Mouse (Mus musculus) CD4-positive, CD25-positive, alpha-beta regulatory T cell, adult 4 months (primary cell): ENCODE data around the gene Rhobtb3. TPM values are rescaled to one million over a fixed set of nuclear protein-coding genes. Genes with fewer than 3 reads are reported as not detected.
"Not testable (repeated sequence)": the region's sequence is repeated elsewhere in the genome, so short reads cannot be mapped to it uniquely, and the experiment has no call there.

ENCODE experiments used
- ATAC-seq: one replicate; pipeline ENCODE4 v1.8.0; 2017
- polyA plus RNA-seq, 2 experiments: library from polyadenylated mRNA; unstranded; fragments of 100-300 nt; shearing (Covaris generic); gene quantifications; one replicate each; pipeline ENCODE4 v1.2.1; 2017

The Rhobtb3 gene
- polyA plus RNA-seq, 2 experiments from 2014 or later, result 0.11 to 0.16 TPM

DNA sequence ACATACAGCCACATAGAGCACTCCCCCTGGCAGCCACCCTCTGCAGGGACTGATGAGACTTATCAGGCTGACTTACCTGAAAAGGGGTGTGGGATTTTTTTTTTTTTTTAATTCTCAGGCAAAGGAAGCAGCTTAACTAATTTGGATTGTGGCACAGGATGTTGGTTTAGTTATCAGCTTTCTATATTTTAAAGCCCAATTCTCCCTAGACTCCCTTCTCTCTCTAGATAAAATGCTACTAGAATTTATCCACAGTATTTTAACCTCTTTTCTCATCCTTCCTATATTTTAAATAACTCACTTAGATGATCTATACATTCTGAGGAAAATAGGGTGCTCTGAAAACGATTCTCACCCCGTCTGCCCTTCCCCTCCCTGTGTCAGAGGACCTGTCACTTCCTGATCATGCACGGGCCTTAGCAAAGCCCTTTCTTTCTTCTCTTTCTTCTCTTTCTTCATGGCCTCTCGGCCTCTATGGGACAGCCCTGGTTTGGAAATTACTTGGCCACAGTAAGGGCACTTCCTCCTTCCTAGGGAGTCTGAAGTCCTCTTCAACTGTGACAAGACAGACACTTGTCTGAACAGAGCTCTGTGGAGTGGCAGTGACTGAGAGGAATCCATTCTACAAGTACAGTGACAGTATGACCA lies 98.1 kb downstream of the Rhobtb3 start:
- peak; percentile 62 for ATAC-seq

DNA sequence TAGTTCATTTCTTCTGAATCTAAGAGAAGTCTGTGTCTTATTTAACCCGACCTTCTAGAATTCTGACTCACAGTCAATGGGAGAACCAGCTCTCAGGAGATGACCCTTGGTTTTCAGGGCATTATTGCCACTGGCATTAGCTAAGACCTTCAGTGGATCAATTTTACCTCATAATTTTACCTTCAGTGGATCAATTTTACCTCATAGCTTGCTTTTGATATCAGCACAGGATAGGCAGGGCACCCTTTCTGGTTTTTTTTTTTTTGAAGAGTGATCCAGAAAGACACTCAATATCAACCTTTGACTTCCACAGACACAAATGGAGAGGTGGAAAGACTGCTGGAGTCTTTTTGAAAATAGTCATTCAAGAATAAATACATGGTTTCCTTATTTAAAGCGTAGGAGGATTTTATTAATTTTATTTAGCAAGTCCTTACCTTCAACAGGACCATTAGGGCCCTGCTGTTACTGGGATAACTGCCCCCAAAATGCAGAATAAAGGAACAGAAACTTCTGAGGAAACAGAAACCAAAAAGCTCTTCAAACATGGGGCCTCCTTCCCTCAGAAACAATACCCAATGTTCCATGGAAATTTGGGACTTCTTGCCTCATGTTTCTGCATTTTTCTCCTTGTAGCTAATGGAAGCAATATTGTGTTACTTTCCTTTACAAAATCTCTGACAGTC lies 98.7 kb downstream of the Rhobtb3 start:
- ATAC-seq, result no peak

DNA sequence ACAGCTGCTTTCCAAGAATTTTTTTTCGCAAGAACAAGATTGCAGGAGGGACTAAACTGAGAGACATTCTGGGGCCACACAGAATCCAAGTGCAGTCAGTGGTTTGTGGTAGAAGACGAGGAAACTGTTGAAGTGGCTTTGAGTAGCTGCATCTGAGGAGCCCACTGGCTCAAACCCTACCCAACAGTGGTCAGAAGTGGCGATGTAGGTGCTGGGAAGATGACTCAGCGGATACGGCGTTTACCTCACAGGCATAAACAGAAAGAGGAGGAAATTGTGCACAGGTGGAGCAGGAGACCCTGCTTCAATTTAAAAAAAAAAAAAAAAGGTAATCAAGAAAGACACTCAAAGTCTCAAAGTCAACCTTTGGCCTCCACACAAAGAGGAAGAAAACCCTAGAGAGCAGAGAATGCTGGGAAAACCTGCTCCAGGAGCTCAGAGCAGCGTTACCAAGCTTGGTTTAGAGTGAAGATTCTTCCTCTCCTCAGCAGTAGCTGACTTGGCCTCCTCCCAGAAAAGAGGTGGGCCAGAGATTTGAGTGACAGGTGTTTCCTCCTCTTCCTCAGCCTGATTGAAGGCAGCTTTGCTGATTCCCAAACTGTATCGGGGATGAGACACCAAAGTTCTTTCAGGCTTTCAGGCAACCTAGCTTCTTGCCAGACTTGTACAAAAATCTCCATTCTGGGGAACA lies 99.6 kb downstream of the Rhobtb3 start:
- ATAC-seq, result no peak

DNA sequence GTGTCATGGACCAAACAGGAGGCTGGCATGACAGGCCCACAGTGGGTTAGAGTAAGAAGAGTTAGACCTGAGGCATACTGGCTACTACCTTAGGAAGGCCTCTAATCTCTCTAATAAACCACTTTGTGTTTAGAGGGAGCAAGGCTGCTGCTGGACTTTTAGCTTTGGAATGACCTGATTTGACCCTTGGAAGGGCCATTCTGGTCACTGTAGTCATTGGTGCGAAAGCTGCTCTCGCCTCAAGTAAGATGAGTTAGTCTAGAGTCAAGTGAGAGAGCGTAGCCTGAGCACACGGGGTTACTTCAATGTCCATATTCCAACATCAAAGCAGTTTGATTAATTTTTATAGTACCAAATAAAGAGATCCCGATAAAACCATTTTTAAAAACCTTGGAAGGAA lies 100.4 kb downstream of the Rhobtb3 start:
- ATAC-seq, result no peak

DNA sequence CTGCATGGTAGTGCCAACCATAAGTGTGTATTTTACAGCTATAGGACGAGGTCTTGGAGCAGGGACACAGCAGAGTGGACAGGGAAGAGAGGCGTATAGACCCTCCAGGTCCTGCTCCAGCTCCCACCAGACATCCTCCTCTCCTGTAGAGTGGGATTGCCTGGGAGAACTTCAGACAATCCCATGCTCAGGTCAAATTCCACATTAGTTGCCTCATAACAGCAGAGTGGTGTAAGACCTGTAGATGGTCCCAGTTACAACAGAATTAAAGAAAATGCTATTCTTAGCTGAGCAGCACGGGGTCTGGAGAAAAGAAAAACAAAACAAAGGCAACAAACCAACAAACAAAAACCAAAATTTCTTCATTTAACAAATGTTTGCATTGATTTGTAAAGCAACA lies 101.8 kb downstream of the Rhobtb3 start:
- ATAC-seq, result no peak

DNA sequence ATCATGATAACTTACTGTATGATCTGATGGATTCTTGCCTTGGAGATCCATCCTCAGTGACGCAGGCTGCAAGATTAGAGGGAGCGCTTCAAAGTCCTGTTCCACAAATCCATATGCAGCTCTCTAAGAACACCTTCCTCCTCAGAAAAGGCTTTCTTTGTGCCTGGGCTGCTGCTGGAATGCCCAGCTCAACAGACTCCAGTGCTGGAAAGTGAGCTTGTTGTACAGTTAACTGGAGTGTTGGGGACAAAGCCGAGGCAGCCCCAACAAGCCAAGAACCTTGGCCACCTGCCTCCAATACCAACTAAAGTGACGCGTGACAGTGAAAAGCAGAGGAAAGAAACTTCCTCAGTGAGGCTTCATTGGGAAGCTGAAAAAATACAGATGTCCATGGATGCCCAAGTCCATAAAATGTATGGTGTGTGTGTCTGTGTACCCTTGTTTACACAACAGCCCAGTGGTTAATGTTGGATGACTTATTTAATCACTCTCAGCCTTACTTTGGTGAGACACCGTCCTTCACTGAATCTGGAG lies 102.9 kb downstream of the Rhobtb3 start:
- ATAC-seq, result no peak

DNA sequence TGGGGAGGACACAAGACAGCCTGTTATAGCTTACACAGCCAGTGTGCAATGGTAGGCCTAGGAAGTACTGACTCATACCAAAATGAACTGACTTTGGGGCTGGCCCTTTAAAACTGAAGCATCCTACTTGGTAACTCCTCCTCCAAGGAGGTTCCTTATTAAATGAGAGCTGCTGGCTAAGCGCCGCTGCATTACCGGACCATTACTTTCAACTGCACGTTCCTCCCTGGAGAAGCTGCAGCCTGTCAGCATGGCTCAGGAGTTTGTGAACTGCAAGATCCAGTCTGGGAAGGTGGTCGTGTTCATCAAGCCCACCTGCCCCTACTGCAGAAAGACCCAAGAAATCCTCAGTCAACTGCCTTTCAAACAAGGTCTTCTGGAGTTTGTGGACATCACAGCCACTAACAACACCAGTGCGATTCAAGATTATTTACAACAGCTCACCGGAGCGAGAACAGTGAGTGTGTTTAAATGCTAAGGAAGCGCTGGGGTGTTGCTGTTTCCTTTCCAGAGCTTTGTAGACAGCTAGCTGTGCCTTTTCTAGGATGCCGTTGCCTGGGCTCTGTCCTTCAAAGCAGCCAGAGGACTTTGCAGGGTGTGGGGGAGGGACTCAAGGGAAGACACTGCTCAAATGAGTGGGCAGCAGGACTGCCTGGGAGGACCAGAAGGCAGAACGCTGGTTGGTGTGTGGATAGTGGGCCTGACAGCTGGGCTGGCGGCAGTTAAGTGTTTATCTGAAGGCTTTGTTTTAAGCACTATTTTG lies 103.8 kb downstream of the Rhobtb3 start, which contains the start of gene Glrx:
Gene Glrx (plus strand): TSS at position 150 of the 763 bp plus-strand sequence.
- ATAC-seq, result peak; percentile 97

DNA sequence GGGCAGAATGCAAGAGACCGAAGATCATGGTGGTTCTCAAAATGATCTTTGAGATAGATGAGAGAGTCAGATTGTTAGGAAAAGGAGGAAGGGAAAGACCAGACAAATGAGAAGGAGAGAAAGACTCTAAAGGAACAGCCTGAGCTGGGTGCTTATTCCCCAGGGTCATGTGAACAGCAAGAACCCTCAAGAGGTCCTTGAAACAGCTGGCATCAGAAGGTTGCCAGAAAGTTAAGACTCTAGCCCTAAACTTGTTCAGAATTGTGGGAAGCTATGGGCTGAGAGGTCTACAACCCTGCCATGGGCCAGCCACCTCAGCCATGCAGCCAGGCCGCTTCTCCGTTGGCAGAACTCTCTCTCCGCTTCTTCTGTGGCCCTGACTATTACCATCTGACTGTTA lies 105.2 kb downstream of the Rhobtb3 start:
- ATAC-seq, result no peak

DNA sequence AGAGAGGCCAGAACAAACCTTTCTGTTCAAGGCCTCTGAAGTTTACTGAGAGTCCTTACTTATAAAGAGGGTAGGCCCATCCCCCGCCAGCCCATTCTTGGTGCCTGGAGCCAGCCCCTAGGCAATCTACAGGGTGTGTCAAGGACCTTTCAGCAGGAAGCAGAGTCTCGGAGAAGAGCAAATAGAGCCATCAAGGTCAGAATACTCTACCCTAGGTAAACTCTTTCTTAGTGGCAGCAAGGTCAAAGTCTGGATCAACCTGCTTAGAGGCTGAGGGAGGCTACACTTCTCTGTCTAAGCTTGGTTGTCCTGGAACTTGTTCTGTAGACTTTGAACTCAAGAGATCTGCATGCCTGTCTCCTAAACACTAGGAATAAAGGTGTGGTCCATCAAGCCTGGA lies 108.3 kb downstream of the Rhobtb3 start:
- no peak for ATAC-seq

DNA sequence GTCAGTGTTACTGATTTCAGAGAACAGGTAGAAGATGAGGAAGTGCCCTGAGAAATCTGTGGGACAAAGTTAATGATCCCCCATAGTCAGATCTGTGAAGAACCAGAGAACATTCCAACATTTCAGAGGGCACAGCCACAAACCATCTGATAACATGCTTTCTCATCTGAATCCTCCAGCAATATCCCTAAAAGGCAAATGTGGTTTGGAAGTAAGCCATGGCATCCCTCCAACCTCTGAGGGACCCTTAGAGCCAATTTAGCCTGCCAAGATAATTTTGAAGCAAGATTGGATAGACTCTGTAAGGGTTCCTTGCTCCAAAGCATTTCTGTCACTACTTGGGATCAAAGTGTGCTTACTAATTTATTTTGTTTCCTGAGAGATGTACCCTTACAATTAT lies 110.2 kb downstream of the Rhobtb3 start:
- no peak for ATAC-seq

DNA sequence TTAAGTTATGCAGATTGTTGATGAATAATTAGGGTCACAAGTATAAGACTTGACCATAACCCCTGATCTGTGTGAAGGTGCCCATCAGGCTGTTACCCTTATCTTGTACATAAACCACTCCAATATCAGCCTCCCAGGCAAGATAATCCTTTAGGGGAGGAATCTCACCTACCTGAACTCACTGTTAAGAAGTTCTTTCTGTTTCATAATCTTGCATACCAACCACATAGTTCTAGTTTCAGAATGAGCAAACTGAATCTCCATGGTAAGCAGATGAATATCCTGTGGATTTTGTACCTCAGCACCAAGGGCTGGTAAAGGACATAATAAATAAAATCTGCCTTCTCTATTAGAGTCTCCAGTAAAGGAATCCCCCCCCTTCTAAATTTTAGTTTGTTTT lies 111.0 kb downstream of the Rhobtb3 start:
- peak; percentile 89 for ATAC-seq

DNA sequence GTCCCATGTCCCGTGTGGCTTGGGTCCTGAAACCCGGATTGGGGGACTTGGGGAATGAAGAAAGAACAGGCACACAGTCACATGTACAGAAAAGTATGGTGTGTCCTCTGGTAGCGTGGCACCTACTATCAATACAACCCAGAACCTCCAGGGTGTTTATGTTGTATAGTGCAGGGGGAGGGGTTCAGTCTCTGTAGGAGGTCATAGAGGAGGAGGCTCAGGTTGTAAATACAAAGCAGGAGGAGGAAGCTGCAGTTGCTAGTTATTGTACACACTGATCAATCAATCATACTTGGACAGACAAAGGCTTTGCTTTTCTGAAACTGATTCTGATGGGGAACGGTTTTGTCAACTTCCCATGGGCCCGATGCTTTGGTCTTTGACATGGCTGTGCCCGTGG lies 112.0 kb downstream of the Rhobtb3 start:
- peak; percentile 70 for ATAC-seq

DNA sequence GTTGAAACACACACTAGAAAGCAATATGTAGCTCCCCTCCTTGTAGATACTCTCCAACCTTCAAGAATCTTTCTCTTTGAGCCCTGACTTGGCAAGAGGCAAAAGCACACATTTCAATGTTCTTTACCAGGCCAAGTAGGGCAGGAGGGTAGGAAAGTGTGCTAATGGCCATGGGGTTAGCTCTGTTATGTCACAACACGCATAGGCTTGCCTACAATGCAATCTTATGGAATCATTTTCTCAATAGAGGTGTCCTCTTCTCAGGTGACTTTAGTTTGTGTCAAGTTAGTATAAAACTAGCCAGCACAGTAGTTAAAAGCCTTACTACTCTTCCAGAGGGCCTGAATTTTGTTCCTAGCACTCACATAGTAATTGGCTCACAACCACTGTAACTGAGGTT lies 113.0 kb downstream of the Rhobtb3 start:
- no peak for ATAC-seq

DNA sequence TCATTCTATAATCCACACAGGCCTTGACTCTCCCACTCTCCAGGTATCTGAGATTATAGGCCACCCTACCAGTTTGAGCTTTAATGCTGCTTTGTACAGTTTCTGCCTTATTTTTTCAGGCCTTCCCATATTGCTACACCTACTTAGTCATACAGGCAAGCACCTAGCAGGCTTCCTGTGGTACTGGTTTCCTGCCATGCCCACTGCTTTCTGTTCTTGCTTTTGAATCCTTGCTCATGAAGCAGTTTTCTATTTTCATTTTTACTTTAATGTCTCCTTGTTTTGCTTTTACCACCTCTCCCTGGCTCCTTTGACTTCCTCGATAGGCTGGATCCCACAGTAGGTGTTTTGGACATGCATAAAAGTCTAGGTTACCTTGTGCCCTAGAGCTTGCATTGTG lies 118.3 kb downstream of the Rhobtb3 start:
- ATAC-seq, result peak; percentile 94

DNA sequence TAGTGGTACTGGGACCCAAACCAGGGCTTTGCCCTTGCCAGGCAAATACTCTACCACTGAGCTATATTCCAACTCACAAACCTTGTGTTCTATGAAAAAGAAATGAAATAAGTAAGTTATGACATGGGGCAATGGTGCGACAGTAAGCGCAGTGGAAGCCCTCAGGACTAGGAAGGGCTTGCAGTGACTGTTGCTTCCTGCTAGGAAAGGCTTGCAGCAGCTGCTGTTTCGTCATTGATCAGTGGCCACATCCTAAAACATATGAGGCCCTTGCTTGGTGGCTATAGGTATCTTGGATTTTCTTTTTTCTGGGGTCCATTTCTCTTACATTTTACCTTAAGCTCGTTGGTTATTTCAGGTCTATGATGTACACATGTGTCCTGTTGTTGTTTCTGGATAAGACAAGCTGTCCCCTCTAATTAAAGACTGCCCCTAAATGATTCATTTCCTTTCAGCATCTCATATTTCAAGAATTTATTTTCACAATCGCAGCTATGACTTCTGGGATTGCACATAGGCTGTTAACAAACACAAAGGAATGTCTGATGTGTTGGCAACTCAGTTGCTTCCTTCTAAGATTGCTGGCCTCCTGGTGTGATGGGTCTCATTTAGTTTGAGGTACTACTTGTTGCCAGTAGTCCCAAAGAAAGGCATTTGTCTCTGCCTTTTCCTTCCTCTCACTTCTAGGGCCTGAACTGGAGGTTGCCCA lies 119.0 kb downstream of the Rhobtb3 start:
- peak; percentile 46 for ATAC-seq

DNA sequence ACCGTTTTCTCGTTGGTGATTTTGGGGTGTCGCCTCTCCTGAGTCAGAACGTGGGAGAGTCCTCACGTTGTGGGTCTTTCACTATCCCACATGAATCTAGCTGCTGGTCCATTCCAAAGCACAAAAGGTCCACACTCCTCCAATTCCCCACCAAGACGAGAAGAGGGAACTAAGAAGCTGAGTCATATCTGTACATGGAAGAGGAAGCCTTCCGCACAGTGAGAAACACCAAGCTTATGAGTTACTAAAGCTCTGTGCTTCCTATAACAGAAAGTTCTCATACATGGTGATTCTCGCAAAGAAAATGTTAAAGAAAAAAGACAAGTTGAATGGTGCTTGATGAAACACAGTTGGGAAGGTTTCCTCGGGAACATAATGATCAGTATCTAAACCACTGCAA lies 120.5 kb downstream of the Rhobtb3 start:
- ATAC-seq, result no peak

DNA sequence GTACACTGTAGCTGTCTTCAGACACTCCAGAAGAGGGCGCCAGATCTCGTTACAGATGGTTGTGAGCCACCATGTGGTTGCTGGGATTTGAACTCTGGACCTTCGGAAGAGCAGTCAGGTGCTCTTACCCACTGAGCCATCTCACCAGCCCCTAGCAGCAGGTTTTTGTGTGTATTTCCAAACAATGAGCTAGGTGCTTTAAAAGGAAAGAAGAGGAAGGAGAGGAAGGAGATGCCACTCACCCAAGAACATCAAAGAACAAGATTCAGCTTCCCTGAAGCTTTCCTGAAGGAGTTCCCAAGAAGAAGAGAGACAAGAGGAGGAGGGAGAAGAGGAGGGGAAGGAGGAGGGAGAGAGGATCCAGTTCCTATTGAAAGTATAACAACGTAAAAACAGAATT lies 121.4 kb downstream of the Rhobtb3 start:
- not testable (repeated sequence) for ATAC-seq

DNA sequence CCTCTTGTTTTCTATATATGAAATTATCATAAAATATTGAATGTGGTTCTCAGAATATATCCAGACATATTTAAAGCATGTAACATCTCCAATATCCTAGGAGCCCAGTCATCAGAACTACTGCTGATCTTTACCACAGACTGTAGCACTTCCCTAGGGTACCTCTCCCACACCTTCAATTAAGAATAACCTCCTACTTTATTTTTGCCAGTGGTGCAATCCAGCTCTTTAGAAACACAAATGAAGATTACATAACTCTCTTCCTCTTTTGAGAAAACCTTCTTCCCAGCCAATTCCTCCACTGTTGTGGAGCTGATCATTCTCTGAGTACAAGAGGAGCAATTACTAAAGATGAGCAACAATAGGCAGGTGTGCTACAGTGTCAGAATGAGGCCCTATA lies 123.8 kb downstream of the Rhobtb3 start:
- no peak for ATAC-seq
